Mouse (Mus musculus): Measurements from ENCODE around the gene Tagln. TPM values are rescaled to one million over a fixed set of nuclear protein-coding genes. Genes with fewer than 3 reads are reported as not detected.

Tagln gene
- 5.2 and 5.5 TPM in 2 replicates for polyA plus RNA-seq (2014; fragmentation: Nextera tagmentation; extraction: Ambion mirVana)

GRCm38 (mm10) chr9:45935628-45936210 is at the start of gene Tagln:
Gene Tagln (minus strand): TSS chr9:45936058.
- Histone ChIP-seq H3K4me3 (ENCODE audit: low read depth, low read length) (no peak within 1 kb of the TSS), H3K36me3 (ENCODE audit: control insufficient read depth, insufficient read depth, low read length) (peaks cover 14% of the 10 kb centered on the region), H3K4me2 (ENCODE audit: low read depth, low read length) (peak within 1 kb of the TSS; percentile 19; the same call in 1 of the 2 replicates), H3K27ac (ENCODE audit: low read depth, low read length) (no peak within 1 kb of the TSS), H3K9me3 (ENCODE audit: control insufficient read depth, low read length) (no peaks in the 10 kb centered on the region), H3K9ac (replicated peaks; ENCODE audit: low read depth, low read length) (no peak within 1 kb of the TSS), H3K4me1 (ENCODE audit: control insufficient read depth, insufficient read depth, low read length) (no peaks in the 10 kb centered on the region), H3K27me3 (ENCODE audit: control insufficient read depth, insufficient read depth, low read length) (no peaks in the 10 kb centered on the region)
- 0 out of 2 replicates have a peak, but pooled peaks have one; percentile 56 for ATAC-seq (ENCODE audit: low read depth)
- 9% methylated on average over 21 of the region's 21 CpGs for WGBS

GRCm38 (mm10) chr9:45985229-45985567 is 49.3 kb upstream of the Tagln start:
- 1% methylated on average over 4 of the region's 4 CpGs for WGBS
- peak; percentile 76 for ATAC-seq (ENCODE audit: low read depth)
- Histone ChIP-seq H3K27ac (ENCODE audit: low read depth, low read length) (peak overlapping the region; percentile 92), H3K4me3 (ENCODE audit: low read depth, low read length) (peak overlapping the region; percentile 97), H3K4me1 (ENCODE audit: control insufficient read depth, insufficient read depth, low read length) (peaks cover 25% of the 10 kb centered on the region), H3K9ac (replicated peaks; ENCODE audit: low read depth, low read length) (peak overlapping the region; percentile 95), H3K4me2 (ENCODE audit: low read depth, low read length) (peak overlapping the region; percentile 89), H3K27me3 (ENCODE audit: control insufficient read depth, insufficient read depth, low read length) (no peaks in the 10 kb centered on the region), H3K9me3 (ENCODE audit: control insufficient read depth, low read length) (no peaks in the 10 kb centered on the region), H3K36me3 (ENCODE audit: control insufficient read depth, insufficient read depth, low read length) (no peaks in the 10 kb centered on the region)

- ATAC-seq (ENCODE audit: low read depth): peak; percentile 93
Observed at GRCm38 (mm10) chr9:45984409-45985228, 48.8 kb upstream of the Tagln start.

GRCm38 (mm10) chr9:45983676-45984408 is 48.0 kb upstream of the Tagln start:
- peak overlapping the region; percentile 92 for H3K27ac ChIP-seq (ENCODE audit: low read depth, low read length)
- H3K9ac ChIP-seq (replicated peaks; ENCODE audit: low read depth, low read length): peak overlapping the region; percentile 95
- peaks cover 29% of the 10 kb centered on the region for H3K4me1 ChIP-seq (ENCODE audit: control insufficient read depth, insufficient read depth, low read length)
- WGBS: 1% methylated on average over 23 of the region's 23 CpGs
- ATAC-seq (ENCODE audit: low read depth): no peak
- H3K4me2 ChIP-seq (ENCODE audit: low read depth, low read length): peak overlapping the region; percentile 89
- no peaks in the 10 kb centered on the region for H3K27me3 ChIP-seq (ENCODE audit: control insufficient read depth, insufficient read depth, low read length)
- no peaks in the 10 kb centered on the region for H3K36me3 ChIP-seq (ENCODE audit: control insufficient read depth, insufficient read depth, low read length)
- peak overlapping the region; percentile 97 for H3K4me3 ChIP-seq (ENCODE audit: low read depth, low read length)
- no peaks in the 10 kb centered on the region for H3K9me3 ChIP-seq (ENCODE audit: control insufficient read depth, low read length)

More at GRCm38 (mm10) chr9:45984409-45985228, 48.8 kb upstream of the Tagln start:
- peak overlapping the region; percentile 95 for H3K9ac ChIP-seq (replicated peaks; ENCODE audit: low read depth, low read length)
- no peaks in the 10 kb centered on the region for H3K9me3 ChIP-seq (ENCODE audit: control insufficient read depth, low read length)
- peak overlapping the region; percentile 89 for H3K4me2 ChIP-seq (ENCODE audit: low read depth, low read length)
- H3K27ac ChIP-seq (ENCODE audit: low read depth, low read length): peak overlapping the region; percentile 92
- H3K4me3 ChIP-seq (ENCODE audit: low read depth, low read length): peak overlapping the region; percentile 97
- under 1% methylated on average over 42 of the region's 76 CpGs for WGBS
- H3K4me1 ChIP-seq (ENCODE audit: control insufficient read depth, insufficient read depth, low read length): peaks cover 29% of the 10 kb centered on the region
- H3K36me3 ChIP-seq (ENCODE audit: control insufficient read depth, insufficient read depth, low read length): no peaks in the 10 kb centered on the region
- H3K27me3 ChIP-seq (ENCODE audit: control insufficient read depth, insufficient read depth, low read length): no peaks in the 10 kb centered on the region

- Histone ChIP-seq H3K4me1 (ENCODE audit: control insufficient read depth, insufficient read depth, low read length) (peaks cover 29% of the 10 kb centered on the region), H3K4me2 (ENCODE audit: low read depth, low read length) (no peak overlapping the region), H3K4me3 (ENCODE audit: low read depth, low read length) (no peak overlapping the region), H3K36me3 (ENCODE audit: control insufficient read depth, insufficient read depth, low read length) (no peaks in the 10 kb centered on the region), H3K27me3 (ENCODE audit: control insufficient read depth, insufficient read depth, low read length) (no peaks in the 10 kb centered on the region), H3K9me3 (ENCODE audit: control insufficient read depth, low read length) (no peaks in the 10 kb centered on the region), H3K27ac (ENCODE audit: low read depth, low read length) (no peak overlapping the region), H3K9ac (replicated peaks; ENCODE audit: low read depth, low read length) (no peak overlapping the region)
- no peak for ATAC-seq (ENCODE audit: low read depth)
Observed at GRCm38 (mm10) chr9:45981331-45981730, 45.5 kb upstream of the Tagln start.

GRCm38 (mm10) chr9:45980611-45981010 is 44.8 kb upstream of the Tagln start:
- H3K36me3 ChIP-seq (ENCODE audit: control insufficient read depth, insufficient read depth, low read length): no peaks in the 10 kb centered on the region

GRCm38 (mm10) chr9:45979778-45980177 is 43.9 kb upstream of the Tagln start:
- ATAC-seq (ENCODE audit: low read depth): no peak
- H3K9me3 ChIP-seq (ENCODE audit: control insufficient read depth, low read length): no peaks in the 10 kb centered on the region
- no peaks in the 10 kb centered on the region for H3K27me3 ChIP-seq (ENCODE audit: control insufficient read depth, insufficient read depth, low read length)
- 89% methylated on average over 2 of the region's 2 CpGs for WGBS
- peaks cover 4% of the 10 kb centered on the region; the same call in 1 of the 2 replicates for H3K36me3 ChIP-seq (ENCODE audit: control insufficient read depth, insufficient read depth, low read length)
- H3K4me3 ChIP-seq (ENCODE audit: low read depth, low read length): no peak overlapping the region
- peaks cover 25% of the 10 kb centered on the region for H3K4me1 ChIP-seq (ENCODE audit: control insufficient read depth, insufficient read depth, low read length)
- no peak overlapping the region for H3K4me2 ChIP-seq (ENCODE audit: low read depth, low read length)
- H3K9ac ChIP-seq (replicated peaks; ENCODE audit: low read depth, low read length): no peak overlapping the region
- no peak overlapping the region for H3K27ac ChIP-seq (ENCODE audit: low read depth, low read length)

More at GRCm38 (mm10) chr9:45980611-45981010, 44.8 kb upstream of the Tagln start:
- Histone ChIP-seq H3K4me1 (ENCODE audit: control insufficient read depth, insufficient read depth, low read length) (peaks cover 29% of the 10 kb centered on the region), H3K27me3 (ENCODE audit: control insufficient read depth, insufficient read depth, low read length) (no peaks in the 10 kb centered on the region), H3K4me3 (ENCODE audit: low read depth, low read length) (no peak overlapping the region), H3K27ac (ENCODE audit: low read depth, low read length) (no peak overlapping the region), H3K9me3 (ENCODE audit: control insufficient read depth, low read length) (no peaks in the 10 kb centered on the region), H3K4me2 (ENCODE audit: low read depth, low read length) (no peak overlapping the region), H3K9ac (replicated peaks; ENCODE audit: low read depth, low read length) (no peak overlapping the region)
- 78% methylated on average over 1 of the region's 1 CpGs for WGBS
- ATAC-seq (ENCODE audit: low read depth): no peak

GRCm38 (mm10) chr9:45976884-45977283 is 41.0 kb upstream of the Tagln start:
- no peak overlapping the region for H3K27ac ChIP-seq (ENCODE audit: low read depth, low read length)
- peaks cover 16% of the 10 kb centered on the region; the same call in 1 of the 2 replicates for H3K36me3 ChIP-seq (ENCODE audit: control insufficient read depth, insufficient read depth, low read length)
- 0 out of 2 replicates have a peak, but pooled peaks cover 8% of the 10 kb centered on the region for H3K4me1 ChIP-seq (ENCODE audit: control insufficient read depth, insufficient read depth, low read length)
- no peak overlapping the region for H3K4me3 ChIP-seq (ENCODE audit: low read depth, low read length)
- no peaks in the 10 kb centered on the region for H3K27me3 ChIP-seq (ENCODE audit: control insufficient read depth, insufficient read depth, low read length)
- WGBS: 96% methylated on average over 2 of the region's 2 CpGs
- no peak for ATAC-seq (ENCODE audit: low read depth)
- no peak overlapping the region for H3K9ac ChIP-seq (replicated peaks; ENCODE audit: low read depth, low read length)
- no peak overlapping the region for H3K4me2 ChIP-seq (ENCODE audit: low read depth, low read length)
- no peaks in the 10 kb centered on the region for H3K9me3 ChIP-seq (ENCODE audit: control insufficient read depth, low read length)
